Mouse (Mus musculus): Measurements from ENCODE around the gene Ppp2r5a.

The Ppp2r5a gene

GRCm38 (mm10) chr1:191326233-191326882, 76.7 kb downstream of the Ppp2r5a start:
- peak; percentile 53 for DNase-seq (ENCODE audit: low read depth)

DNA sequence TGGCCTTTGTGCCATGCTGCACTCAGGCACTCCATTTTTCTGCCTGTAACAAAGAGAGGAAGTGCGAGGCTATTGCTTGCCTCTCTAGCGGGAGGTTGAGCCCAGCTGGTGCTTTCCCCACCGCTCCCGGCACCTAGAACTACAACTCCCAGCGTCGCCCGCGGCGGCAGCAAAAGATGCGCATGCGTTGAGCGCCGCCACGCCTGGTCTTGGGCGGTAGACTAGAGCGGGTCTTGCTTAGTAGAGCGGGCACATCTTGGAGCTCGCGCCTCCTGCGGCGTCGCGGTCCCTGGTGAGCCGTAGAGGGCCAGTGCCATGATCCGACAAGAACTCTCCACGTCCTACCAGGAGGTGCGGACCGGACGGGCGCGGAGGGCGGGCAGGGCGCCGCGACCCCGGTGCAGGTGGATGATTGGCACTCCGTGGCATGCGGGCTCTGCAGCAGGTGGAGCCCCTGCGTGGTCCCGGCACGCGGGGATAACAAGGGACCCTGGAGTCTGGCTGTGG, 77.3 kb downstream of the Ppp2r5a start, which contains the start of gene Tmem206:
Gene Tmem206 (plus strand): TSS at position 187 of the 507 bp plus-strand sequence.
- DNase-seq (ENCODE audit: low read depth), result peak; percentile 99

DNA sequence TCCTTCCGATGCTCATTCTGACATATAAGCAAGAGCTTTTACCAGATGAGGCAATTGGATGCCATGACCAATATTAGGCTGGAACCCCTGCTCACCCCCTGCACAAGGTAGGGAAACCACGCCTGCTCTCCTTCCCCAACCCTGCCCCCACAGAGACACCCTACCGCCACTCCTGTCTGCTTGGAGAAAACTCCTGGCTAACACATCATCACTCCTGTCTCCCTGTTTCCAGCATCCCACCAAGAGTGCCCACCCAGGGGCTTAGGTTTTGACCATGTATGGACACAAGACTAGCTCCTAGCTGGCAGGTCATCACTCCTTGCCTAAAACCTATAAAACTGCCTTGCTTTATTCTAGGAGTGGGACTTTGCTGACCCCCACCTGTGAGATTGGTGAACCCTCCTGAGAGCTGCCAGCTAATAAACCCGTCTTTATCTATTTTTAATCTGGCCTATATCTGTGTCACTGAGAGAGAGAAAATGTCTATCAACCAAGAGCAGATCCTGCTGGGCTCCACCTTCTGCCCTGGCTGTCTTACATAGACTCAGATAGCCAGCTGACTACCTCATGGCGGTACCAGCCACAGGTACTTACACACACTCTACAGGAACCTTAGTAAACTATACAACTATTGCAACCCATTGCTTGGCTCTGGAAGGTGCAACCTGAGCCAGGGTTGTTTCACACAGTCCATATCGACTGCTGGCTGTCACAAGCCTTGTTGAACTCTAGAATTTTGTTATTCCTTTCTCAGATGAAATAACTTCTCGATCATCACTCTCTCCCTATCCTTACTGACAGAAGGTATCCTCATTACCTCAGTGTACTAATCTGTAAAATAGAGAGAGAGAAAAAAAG, 78.1 kb downstream of the Ppp2r5a start:
- DNase-seq (ENCODE audit: low read depth), result no peak

GRCm38 (mm10) chr1:191323381-191323780, 79.7 kb downstream of the Ppp2r5a start:
- no peak for DNase-seq (ENCODE audit: low read depth)

DNA sequence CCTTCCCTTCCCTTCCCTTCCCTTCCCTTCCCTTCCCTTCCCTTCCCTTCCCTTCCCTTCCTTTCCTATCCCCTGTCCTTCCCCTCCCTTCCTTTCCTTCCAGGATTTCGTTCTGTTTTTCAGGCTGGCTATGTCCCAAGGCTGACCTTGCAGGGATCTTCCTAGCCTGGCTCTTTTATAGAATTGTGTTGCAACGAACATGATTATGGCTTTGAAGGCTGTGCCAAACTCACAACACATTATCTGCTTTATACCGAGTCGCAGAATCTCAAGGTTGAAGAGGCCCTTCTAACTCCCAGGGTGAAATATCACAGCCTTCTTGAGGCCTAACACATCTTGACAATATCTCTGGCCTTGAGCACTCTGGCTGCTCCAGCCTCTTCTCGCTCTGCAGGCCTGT, 84.4 kb downstream of the Ppp2r5a start:
- DNase-seq (ENCODE audit: low read depth), result no peak

DNA sequence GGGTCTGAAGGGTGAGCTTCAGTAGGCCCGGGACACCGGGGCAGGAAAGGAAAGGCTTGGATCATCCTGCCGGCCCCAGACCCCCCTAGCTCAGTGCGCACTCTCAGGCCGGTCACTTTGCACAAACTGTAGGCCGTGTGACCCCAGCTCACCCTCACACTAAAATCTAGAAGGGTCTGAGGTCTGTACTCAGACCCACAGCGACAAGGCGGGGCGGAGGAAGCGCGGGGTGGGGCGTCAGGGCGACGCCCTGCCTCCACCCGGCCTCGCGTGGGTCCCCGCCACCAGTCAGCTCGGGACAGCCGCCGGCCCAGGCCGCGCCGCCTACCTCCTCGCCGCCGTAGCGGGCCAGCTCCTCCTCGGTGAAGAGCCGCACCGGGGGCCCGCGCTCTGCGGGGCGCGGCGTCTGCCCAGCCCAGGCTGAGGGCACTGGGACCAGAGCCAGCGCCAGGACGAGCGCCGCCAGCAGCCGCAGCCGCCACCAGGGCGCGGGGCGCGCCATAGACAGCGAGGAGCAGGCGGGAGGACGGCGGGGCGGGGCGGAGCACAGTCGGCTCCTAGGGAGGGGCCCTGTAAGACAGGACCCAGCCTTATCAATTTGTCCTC, 85.4 kb downstream of the Ppp2r5a start, which contains the start of gene Nenf:
Gene Nenf (minus strand): TSS at position 604 of the 606 bp plus-strand sequence.
- peak; percentile 86 for DNase-seq (ENCODE audit: low read depth)

- no peak for DNase-seq (ENCODE audit: low read depth)
Measured at GRCm38 (mm10) chr1:191316818-191317217, 86.3 kb downstream of the Ppp2r5a start.

DNA sequence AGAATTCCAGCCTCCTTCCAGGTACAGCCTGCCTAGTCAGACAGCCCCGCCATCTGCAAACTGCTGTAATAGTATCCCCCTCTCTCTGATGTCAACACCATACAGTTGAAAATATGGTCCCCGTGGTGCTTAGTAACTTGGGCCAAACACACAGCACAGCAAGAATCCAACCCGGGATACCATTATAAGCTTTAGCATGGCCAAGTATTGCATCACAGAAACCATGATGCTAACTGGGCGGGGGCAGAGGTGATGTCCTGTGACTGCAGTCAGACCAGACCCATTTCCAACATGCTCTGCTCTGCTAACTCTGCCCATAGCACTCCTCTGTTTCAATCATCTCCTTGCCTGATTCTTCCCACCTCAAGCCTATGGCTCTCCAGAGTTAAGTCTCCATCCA, 89.1 kb downstream of the Ppp2r5a start:
- peak; percentile 72 for DNase-seq (ENCODE audit: low read depth)

DNA sequence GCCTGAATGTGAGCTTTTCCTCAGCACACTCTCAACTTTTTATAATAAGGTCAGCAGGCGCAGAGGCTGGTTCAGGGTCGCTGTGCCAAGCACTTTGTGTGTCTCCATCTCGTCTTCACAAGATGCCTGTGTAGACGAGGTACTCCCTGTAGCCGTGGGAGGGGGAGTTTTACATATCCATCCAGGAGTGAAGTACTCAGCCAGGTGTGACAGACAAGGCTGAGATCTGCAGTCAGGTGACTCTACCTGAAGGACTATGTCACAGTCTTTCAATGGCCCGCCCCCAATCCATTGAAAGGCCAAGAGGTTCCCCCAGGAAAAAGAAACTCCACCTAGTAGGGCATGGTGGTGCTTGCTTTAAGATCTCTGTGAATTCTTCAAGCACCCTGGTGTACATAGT, 89.9 kb downstream of the Ppp2r5a start:
- no peak for DNase-seq (ENCODE audit: low read depth)

- DNase-seq (ENCODE audit: low read depth), result peak; percentile 95
Measured at GRCm38 (mm10) chr1:191312513-191312941, 90.5 kb downstream of the Ppp2r5a start.

DNA sequence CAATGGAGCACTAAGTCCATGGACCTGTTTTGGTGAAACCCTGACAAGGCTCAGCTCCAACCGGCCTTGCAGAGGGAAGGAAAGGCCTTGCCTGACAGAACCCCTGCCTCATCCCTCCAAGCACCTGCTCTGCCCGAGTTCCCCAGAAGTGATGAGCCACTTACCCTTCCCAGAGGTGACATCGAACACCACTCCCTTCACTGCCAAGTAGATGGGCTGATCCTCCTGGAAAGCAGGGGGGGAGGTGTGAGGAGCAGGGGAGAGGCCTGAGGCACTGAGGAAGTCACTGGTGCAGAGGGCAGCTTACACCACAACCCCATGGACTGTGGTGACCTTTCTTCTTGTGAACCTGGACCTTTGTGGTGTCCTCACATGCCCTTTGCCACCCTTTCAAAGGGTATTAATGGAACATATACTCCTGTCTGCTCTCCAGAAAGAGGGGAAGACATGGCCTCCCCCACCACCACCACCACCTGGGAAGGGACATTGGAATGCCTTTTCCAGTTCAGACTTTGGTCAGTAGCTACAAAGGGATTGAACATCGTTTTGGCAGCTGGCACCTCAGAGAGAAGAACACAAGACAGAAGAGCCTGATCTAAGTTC, 91.7 kb downstream of the Ppp2r5a start:
- no peak for DNase-seq (ENCODE audit: low read depth)

- DNase-seq (ENCODE audit: low read depth), result peak; percentile 55
Measured at GRCm38 (mm10) chr1:191307766-191308455, 95.2 kb downstream of the Ppp2r5a start.

DNA sequence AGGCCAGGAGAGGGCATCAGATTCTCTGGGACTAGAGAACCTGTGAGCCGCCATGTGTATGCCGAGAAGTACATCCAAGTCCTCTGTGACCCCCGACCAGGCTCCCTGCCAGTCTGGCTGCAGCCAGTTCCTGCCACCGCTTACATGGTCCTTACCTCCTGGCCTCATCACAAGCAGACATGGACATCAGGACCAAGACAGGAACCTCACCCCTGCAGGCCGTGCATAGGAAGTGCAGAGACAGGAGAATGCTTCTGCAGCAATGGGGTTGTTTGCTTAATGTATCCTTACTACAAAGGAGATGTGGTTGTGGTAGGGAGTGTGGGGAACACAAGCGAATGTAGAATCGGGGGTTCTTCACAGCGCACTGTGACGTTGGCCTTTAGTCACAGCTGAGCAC, 96.8 kb downstream of the Ppp2r5a start:
- no peak for DNase-seq (ENCODE audit: low read depth)

DNA sequence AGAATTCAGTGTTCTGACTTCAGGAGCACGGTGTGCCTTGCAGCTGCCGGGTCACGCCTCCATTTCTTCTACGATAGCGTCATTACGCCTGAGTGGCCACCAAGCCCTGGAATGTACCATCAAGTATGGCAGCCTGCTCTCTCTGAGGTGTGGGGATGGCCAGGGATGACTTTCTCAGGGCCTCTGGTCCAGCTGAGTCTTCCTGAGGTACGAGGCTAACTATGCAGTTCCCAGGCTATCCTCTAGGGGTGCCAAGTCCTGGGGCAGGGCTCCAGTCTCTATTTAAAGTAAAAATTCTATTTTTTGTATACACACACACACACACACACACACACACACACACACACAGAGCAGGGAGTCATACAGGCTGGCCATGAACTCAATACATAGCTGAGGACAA, 97.5 kb downstream of the Ppp2r5a start:
- peak; percentile 64 for DNase-seq (ENCODE audit: low read depth)

DNA sequence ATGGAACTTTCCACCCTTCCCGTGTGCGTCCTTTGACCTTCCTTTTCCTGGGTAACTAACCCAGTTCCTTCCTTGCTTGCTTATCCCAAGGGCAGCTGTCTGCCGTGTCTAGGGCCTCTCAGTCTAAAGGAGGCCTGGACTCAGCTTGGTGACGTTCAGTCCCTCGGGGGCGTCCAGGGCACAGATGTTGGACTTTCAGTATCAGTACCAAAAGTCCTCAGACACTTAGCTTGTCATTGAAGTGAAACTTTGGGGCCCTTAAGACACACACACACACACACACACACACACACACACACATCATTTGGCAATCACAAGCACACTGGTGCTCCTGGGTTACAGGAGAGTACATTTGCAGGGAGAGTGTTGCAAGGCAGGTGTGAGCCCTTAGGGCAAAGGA, 98.9 kb downstream of the Ppp2r5a start:
- no peak for DNase-seq (ENCODE audit: low read depth)

GRCm38 (mm10) chr1:191303736-191304135, 99.3 kb downstream of the Ppp2r5a start:
- DNase-seq (ENCODE audit: low read depth), result no peak

Data from NIH3T3 (cell line).